Mouse (Mus musculus) frontal cortex, adult (tissue): ENCODE data around the gene Fam174a.

Experiments used
- ATAC-seq: cut with Nextera tagmentation; 2 replicates; pipeline ENCODE4 v1.9.2; 2017; ENCODE audit warnings: mild to moderate bottlenecking, moderate library complexity, mixed read lengths; ENCODE audit not compliant: low TSS enrichment

The Fam174a gene

DNA sequence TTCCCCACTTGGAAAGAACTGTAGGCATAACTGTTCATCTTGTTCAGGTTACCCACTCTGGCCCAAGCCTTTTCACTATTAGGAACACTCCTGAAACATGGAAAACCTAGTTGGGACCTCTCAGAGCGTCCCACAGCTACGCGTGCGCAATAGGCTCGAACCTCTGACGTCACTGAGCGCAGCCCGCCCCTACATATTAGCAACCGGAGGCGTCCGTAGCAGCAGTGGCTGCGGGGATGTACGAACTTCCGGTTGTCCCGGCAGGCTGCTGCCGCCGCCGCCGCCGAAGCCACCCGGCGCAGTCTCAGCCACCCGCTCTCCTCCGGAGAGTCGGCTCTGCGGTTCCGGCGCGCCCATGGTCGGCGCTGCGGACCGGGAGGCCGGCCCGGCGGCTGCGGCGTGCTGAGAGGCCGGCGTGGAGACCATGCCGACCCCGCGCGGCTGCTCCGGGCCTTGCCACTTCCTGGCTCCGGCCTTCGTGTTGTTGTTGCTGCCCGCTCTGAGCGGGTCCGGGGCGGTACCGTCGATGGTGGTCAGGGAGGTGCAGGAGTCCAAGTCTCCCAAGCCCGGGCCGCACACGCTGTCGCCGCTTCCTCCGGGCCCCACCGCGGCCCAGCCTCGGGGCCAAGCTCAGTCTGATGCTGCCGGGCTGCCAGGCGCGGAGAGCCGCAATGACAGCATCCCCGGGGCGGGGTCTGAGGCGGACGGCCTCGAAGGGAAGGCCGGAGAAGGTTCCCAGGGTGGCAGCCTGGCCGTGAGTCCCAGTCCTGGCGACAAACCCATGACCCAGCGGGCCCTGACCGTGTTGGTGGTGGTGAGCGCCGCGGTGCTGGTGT, at the start of gene Fam174a:
Fam174a (plus strand) TSS at position 231 of the 836 bp plus-strand sequence.
- ATAC-seq = peak; percentile 96

DNA sequence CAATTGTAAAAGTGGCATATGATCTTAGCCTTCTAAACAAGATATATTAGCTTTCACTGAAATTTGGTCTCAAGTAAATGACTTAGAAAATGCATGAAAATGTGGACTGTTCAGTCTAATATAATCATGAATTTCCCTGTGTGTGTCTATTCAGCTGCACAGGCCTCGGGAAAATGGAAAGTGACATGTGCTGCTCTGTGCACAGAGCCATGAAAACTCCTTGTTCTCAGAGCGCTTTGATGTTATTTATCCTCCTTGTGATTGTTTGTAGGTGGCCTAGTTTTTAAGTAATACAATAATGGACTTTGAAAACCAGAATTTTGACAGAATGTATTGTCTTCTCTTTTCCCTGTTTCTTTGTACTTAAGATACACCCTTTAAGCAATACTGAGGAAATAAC, 49.6 kb upstream of the Fam174a start:
- no peak for ATAC-seq

DNA sequence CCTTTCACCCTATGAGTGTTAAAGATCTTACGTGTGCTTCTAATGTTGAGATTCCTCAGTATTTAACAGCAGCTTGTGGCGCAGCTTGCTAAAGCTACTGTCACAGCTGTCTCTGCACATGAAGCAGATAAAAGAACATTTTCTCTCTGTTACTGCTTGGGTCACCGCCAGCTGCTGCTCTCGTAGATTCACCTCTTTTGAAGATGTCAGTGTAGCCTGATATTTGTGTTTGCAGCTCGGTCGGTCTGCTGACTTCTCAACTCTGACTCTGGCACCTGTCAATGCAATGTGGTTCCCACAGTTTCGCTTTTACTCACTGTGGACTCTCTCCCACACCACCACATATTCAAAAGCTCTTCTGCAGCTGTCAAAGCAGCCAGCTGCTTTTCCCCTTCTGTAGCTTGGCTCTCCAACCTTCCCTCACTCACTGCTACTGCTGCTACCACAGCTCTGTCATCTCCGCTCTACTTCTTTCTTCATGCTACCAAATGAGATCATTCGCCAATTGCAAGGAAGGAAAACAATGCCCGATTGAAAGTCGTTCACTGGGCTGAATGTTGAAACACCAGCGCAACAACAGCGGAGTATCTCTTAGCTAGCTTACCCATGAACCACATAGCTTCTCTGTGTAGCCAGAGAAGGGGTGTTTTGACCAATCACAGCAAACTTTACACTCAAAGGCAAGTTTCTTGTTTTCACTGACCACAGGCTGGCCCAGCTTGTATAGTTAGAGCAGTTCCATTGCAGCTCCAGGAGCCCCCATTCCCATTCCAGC, 45.3 kb upstream of the Fam174a start:
- peak; percentile 99 for ATAC-seq

DNA sequence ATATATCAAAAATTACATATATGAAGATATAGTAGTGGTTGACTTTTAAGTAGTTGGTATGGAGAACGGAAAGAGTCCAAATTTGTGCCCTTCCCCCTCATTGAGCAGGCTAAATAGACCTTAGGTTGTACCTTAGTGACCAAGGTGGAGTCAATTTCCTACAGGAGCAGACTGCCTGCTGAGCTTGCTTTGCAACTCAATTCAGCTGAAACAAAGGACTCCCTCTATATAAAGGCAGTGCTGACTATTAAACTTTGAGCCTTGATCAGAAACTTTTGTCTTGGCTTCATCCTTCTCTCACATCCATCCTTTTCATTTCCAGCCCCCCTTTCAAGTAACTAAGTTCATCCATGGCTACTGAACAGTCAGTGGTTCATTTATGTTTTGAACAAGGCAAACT, 40.1 kb upstream of the Fam174a start:
- no peak for ATAC-seq

DNA sequence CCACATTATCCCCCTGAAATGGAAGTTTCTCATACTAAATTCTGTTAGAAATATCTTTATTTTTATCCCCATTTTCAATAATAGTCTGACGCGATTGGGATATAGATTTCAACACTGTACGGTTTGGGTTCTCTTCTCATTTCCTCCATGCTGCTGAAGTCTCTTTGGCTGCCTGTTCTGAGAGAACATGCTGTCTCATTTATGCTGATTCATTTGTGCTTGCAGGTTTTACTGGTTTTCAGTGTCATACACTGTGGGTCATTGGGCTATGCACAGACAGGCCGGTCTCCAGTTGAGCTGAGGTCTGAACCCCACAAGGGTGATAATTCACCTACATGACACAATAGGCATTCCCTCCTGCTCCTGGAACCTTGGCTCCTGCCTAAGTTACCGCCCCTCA, 5.1 kb upstream of the Fam174a start:
- no peak for ATAC-seq

DNA sequence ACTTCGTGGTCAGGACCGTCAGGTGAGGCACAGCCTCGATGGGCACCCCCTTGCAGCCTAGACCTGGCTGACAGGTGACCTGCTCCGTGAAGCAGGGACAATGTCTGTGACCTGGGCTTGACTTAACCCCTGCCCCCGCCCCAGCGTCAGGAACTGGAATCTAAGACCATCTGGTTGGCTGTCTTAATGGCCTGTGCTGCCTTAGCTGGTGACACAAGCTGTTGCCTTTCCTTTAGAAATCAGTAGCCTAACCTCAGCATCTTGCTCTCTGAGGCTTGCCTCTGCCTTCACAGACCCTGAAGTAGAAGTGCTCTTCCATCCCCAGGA, 769 bp downstream of the Fam174a start:
- peak; percentile 4; the same call in 1 of the 2 replicates for ATAC-seq

DNA sequence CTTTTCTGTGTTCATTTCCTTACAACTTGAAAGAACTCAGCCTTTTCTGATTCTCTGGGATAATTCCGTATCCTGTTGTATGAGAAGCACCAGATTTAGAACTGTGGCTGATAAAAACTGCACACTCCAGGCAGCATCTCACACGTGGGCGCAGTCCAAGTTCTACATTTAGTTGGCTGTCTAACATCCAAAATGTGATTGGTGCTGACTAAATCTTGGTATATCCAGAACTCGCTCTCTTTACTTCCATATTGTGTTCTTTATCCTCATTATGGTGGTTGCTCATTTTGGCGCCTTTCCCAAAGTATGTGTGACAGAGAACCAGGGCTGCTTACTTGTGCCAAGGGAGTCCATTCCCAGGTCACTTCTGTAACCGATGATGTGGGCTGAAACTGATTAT, 2.6 kb downstream of the Fam174a start:
- ATAC-seq = peak; percentile 68

DNA sequence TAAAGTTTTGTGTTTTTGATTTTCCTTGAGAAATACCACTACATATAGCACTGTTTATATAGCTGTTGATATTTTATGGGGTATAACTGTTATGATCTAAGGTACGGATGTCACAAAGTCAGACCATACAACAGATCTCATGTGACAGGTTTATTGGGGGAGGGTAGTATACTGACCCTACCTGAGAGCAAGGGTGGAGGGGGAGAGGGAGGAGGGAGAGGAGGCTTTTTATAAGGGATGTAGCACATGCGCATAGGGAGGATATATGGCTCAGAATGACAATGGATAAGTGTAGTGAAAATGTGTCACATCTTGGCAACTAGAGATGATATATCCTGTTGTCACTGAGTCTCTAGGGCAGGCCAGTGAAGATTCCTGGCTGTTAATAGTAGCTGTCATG, 8.8 kb downstream of the Fam174a start:
- no peak for ATAC-seq

DNA sequence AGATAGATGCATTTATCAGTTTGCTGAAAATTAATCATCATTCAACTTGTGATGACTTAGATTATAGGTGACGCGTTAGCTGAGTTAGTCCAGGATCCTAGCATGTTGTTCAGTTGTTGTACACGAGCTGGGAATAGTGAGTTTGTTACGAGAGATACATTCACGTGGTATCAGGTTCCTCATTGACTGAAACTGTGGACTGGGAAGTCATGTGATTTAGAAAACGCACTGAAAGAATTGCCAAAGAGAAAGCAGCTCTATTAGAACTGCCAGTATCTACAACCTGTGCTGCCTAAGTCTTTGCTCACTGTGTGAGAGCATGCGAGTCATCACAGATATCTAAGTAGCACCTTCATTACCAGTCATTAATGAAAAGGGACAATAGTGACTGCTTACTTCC, 9.6 kb downstream of the Fam174a start:
- no peak for ATAC-seq

DNA sequence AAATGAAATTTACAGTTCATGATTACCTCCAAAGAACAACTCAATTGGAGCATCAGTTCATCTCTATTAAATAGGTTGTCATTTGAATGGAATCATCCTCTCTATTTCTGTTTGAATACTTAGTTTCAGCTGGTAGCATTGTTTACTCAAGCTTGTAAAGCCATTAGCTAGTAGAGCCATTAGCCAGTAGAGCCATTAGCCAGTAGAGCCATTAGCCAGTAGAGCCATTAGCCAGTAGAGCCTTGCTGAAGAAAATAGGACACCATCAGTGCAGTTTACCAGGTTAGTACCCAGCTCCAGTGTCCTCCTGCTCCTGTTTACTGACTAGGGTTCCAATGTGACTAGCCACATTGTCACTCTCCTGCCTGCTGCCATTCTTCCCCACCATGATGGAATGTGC, 13.4 kb downstream of the Fam174a start:
- ATAC-seq = no peak

DNA sequence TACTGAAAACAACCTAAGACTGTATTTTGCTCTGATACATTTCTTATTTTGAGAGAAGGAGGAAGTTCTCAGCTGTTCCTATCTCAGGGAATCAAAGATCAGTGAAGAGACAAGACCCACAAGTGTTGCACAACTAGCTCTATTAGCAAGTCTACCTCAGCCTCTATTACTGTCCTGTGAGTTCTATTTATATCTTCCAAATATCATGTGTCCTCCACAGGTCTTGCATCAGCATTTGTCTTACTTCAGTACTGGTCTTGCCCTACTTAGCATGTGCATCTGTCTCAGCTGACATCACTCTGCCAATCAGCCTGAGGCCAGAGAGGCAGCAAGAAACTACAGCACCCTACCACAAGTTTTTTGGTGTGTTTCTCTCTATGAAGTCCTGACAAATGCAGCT, 26.2 kb downstream of the Fam174a start:
- ATAC-seq = no peak

DNA sequence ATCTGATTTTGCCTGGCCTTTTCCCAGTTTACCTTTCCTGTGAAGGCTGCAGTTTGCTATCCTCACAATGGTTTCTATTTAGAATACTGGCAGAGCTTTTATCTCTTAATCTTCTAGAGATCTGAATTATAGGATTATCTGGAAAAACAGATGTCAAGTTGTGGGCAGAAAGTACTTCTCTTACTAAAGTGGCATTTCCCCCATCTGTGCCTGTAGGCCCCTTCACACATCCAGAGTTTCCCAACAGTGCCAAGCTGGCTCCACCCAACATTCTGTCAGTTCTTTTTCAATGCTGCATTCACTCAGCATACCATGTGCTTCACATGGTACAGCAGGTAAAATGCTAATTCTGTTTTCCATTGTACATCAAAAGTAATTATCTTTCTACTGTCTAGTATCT, 28.8 kb downstream of the Fam174a start:
- peak; percentile 94 for ATAC-seq

DNA sequence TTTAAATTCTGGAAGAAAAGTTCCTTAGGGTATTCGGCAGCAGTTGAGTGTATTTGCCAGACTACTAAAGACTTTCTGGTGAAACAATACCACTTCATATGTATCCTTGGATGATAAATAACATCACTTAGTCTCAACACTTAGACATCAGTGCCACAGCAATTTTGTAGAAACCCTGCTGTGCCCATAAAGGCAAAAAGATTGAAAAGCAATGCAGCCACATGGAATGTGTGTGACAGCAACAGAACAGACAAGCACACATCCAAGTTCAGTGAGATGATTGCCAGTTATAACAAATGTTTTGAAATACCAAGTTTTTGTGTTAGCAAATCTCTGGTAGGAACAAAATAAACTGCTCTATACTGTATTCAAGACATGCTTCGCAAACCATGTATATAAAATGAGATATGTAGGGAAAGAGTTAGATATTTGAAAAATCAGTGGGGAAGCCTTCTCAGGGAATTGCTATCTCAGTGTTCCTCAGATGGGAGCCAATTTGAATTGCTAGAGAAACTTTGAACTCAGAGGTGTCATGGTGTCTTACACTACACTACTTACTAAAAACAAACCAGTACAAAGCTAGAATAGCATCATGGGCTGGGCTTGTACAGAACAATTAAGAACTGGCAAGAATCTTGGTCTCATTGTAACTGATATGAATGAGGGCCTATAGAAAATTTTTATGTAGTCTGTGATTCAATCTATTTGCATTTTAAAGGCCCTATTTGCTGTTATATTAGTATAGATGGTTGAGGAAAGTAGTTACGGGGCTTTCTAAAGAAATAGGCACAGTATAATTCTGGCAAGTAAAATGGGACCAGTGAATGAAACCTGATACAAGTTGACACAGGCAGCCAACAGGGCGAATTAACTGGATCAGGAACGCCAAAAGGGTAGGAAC, 30.4 kb downstream of the Fam174a start:
- ATAC-seq = no peak

DNA sequence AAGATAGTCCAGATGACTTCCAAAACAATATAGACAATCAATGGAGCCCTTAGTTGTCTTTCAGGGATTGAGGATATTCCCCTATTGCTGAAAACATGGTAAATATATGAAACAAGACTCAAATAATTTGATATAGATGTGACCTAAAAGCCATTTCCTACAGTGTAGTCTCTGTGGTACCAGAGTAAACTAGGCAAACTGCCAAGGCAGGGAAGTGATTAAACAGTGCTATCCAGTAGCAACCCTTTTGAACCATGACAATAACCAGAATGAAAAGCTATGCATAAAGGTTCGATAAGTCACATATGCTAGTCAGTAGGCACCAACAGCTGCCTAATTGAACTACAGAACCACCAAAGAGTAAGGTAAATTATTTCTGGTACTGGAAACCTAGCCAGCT, 40.7 kb downstream of the Fam174a start:
- ATAC-seq = no peak

DNA sequence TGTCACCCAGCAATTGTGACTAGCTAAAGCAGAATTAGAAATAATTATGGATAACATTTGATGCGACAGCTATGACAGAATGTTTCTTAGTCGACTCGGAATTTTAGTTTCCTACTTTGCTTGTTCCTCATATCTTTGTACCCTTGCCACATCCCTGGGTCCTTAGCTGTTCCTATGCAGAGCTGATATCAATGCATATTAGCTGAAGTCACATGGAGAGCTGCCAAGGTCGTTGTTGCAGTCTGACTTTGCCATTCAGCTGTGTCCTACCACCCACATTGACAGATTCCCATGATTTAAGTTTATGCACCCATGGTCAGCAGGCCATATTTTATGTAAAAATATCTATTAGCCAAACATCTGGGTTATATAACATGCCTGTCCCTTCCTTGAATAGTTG, 43.5 kb downstream of the Fam174a start:
- no peak for ATAC-seq

DNA sequence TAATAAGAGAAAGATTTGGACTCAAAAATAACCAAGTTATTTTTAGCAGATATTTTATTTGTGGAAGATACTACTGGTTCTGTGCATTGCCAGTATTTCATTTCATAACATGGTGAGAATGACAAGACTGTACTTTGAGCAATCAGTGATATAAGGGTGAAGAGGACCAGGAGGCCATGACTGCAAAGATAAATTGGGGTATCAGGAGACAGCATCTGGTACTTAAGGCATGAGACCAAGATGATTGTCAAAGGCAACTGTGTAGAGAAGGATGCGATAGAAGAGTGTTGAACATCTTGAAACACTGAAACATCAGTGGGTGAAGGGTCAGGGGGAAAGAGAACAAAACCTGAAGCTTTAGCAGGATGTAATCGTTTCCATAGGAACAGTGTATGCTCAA, 50.3 kb downstream of the Fam174a start:
- ATAC-seq = no peak

DNA sequence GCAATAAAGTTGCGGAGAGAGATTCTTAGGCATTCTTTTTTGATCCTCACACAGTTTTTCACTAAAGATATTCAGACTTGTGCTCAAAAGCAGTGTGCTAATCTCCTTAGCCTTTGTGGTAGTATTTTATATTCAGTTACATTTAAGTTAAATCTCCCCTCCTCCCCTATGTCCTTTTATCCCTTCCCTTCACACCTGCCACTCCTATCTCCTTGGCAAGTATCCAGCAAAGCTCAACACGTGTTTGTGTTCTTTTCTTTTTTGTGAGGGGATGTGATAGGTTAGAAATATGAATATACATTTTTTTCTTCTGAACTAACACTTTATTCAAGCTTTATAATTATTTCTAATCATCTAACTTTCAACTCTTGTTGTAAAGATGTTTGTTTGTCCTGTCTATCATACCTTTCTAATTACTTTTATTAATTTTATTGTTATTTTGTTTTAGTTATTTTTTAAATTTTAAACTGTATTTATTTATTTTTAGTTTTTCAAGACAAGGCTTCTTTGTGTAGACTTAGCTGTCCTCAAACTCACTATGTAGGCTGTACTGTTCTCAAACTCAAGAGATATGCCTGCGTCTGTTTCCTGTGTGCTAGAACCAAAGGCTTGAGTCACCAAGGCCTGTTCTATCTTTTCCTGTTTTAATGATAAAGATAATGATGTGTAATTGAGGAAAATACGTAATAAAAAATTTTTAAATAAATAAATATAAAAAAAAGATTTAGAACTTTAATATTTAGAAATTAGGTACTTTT, 53.4 kb downstream of the Fam174a start:
- ATAC-seq = no peak

DNA sequence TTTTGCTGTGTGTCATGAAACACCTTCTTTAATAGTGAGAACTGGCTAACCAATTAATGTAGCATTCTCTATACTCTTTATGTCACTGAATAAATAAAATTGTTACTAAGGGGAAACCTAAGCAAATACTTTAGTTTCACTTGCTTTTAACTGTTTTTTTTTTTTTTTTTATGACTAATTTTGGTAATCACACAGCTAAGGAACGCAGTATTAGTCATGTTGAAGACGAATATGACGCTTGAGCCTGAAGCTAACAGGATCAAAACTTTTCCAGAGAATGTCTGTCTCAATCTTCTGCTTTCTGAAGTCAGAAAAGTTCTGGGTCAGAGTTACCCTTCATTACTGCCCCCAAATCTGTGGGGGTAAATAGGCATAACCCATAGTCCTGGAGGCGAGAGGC, 54.3 kb downstream of the Fam174a start:
- no peak for ATAC-seq

DNA sequence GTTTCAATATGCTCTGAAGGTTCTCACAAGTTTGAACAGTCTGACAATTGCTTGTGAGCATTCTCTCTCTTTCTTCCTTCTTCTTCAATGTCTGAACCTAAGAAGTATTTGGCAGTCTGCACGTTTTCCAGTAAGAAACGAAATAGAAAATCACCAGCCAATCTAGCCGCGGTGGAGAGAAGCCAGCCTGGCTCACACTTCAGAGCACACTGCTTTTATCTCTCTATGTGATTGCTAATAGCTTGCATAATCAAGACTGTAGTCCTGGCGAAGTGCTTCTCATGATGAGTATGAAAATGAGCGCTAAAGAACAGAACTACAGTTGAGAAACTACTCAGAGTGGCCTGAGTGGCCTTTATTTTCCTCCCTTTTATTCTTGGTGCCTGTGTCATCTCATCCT, 62.0 kb downstream of the Fam174a start:
- 0 out of 2 replicates have a peak, but pooled peaks have one; percentile 31 for ATAC-seq

DNA sequence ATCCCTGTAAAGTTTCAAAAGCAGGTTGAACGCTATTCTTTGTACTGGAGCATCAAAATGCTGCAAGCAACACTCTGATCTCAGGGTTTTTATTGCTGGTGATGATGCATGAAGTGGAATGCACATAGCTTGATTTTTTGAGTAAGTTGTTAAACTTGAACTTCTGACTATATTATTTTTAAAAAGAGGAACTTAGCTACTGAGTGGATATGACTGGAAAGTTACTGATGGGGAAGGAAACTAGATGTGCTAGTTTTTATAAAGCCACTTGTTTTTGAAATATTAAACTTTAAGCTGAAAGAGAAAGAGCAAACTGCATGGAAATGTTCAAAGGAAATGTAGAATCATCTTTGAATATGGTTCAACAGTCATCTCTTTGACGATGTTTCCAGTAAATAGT, 67.6 kb downstream of the Fam174a start:
- ATAC-seq = no peak
